Mouse (Mus musculus): ENCODE measurements around the gene Fndc5.

Fndc5 gene

DNA sequence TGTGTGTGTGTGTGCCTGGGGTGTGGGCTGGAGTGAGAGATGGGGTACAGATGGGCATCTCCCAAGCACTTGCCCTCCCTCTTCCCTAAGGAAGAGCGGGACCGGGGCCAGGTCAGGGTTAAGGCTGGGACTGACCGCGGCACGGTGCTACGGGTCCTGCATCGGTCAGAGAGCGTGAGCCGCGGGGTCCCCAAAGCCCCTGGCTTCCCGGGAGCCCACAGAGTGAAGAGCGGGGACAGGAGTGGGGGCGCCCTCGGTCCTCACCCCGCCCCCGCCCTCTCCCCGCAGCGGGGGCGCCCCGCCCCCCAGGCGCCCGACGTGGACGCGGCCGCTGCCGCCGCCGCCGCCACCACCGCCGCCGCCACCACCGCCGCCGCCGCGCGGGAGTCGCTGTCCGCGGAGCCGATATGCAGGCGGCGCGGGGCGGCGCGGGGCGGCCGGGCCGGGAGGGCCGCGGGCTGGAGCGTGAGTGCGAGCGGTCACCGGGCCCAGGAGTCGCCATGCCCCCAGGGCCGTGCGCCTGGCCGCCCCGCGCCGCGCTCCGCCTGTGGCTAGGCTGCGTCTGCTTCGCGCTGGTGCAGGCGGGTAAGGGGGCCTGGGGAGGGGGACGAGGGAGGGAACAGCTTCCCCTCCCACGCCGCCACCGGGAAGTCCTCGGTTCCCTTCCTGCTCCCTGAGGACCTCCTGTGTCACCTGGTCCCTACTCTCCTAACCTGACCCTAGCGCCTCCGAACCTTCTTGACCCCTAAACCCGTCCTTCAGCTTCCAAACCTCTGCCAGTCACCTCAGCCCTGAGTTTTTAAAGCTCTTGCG, at the start of gene Fndc5:
Fndc5 (plus strand) TSS at position 421 of the 813 bp plus-strand sequence.
- no peak for DNase-seq (ENCODE audit: low spot score in 2 of 2)

DNA sequence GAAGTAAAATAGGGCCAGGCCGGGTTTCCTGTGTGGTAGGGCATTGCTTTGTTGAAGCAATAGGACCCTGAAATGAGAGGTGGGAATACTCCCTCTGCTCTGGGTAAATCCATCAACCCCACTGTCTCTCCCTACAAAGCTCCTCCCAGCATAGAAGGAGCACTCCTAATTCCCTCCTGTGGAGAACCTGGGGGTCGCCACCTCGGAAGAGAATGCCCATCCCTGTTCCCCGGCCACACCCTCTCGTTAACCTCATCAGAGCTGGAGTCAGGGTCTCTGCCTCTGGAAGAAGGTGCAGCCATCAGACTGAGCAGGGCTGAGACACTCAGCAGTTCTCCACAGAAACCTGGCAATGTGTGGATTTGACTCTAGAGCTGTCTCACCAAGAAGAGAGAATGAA, 48.9 kb upstream of the Fndc5 start:
- no peak for DNase-seq (ENCODE audit: low spot score in 2 of 2)

GRCm38 (mm10) chr4:129095276-129095675, 41.5 kb upstream of the Fndc5 start:
- DNase-seq (ENCODE audit: low spot score in 2 of 2) = no peak

DNA sequence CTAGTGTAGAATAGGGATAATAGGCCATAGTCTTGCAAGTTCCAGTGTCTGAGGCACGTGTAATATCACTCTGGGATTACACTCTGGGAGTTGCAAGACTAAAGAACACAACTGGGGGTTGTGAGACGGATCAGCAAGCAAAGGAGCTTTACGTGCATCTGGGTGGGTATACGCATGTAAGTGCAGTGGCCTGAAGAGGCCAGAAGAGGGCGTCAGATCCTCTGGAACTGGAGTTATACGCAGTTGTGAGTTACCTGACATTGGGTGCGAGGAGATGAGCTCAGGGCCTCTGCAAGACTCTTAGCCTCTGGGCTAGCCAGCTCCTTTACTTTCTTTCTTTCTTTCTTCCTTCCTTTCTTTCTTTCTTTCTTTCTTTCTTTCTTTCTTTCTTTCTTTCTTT, 39.8 kb upstream of the Fndc5 start:
- DNase-seq (ENCODE audit: low spot score in 2 of 2) = no peak

- DNase-seq (ENCODE audit: low spot score in 2 of 2) = no peak
These were observed 34.5 kb upstream of the Fndc5 start for GRCm38 (mm10) chr4:129102133-129102829.

- no peak for DNase-seq (ENCODE audit: low spot score in 2 of 2)
These were observed 31.4 kb upstream of the Fndc5 start, which contains the start of gene Tmem54 for GRCm38 (mm10) chr4:129105356-129105755. Gene Tmem54 (plus strand): TSS chr4:129105548.

DNA sequence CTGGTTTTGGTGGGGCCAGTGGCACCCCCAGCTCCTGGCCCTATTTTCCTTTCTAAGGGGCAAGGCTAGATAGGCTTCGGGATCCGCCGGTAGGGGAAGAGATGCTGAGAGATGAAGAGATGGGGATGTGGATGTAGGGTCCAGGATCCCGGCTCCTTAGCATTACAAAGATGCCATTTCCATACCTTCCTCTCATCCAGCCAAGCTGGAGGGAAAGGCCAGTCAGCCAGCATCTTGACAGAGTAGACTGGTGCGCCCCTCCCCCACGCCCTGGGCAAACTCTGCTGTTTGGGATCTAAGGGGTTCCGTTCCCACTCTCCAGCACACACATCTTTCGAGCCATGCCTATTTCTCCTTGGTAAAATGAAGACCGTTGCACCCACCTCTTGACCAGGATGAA, 30.7 kb upstream of the Fndc5 start:
- no peak for DNase-seq (ENCODE audit: low spot score in 2 of 2)

- no peak for DNase-seq (ENCODE audit: low spot score in 2 of 2)
These were observed 29.4 kb upstream of the Fndc5 start for GRCm38 (mm10) chr4:129107348-129107899.

- no peak for DNase-seq (ENCODE audit: low spot score in 2 of 2)
These were observed 28.2 kb upstream of the Fndc5 start for GRCm38 (mm10) chr4:129108624-129109023.

- DNase-seq (ENCODE audit: low spot score in 2 of 2) = no peak
These were observed 26.0 kb upstream of the Fndc5 start for GRCm38 (mm10) chr4:129110804-129111203.

DNA sequence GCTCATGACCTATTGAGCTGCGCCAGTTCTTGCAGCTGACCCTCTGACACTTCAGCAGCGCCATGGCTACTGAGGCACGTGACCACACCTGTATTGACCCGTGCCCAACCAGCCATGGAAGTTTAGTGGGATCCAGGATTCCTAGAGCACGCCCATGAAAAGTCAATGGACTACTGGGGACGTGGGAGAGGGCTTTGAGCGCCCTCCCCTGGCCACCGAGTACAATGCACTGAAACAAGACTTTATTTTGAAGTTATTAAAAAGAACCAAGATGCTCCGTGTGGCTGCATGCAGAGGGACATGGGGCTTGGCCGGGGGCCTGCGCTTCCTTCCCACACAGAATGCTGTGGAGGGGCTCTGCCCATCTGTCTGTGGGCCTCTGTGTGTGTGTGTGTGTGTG, 25.4 kb upstream of the Fndc5 start:
- no peak for DNase-seq (ENCODE audit: low spot score in 2 of 2)

GRCm38 (mm10) chr4:129112231-129112630, 24.6 kb upstream of the Fndc5 start:
- DNase-seq (ENCODE audit: low spot score in 2 of 2) = no peak

DNA sequence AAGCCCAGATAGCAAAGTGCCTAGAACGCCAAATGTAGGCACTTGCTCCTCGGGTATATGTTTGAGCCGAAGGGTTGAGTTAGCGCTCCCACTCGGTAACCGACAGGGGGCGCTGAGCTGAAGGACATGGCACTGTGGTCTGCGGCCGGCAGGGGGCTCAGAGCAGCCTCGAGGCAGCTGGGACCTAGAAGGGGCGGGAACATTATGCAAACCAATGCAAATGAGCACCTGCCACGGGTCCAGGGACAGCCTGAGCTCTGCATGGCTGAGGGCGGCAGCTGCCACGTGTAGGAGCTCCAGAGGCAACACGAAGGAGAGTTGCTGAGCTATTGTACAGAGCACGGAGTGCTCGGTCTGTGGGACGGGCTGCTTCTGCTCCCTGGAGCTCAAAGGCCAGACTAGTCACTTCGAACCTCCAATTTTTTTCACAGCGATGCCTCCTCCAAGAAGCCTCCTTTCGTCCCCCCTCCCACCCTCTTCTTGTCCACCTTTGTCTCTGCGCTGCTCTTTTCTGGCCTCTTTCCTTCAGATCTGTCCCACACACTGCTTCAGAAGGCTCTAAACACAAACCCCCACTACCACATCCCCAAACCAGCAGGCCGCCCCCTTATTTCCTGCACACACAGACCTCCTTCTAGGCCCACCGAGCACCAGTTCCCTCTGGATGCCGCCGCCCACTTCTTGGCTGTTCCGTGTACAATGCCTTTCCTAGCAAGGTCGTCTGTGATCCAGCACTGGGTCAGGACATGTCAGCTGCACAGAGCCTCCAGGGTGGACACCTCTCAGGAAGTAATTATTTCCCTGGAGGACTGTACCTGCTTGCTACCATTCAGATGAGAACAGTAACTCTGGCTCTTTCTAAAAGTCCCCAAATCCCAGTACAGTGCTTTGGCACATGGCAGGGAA, 23.5 kb upstream of the Fndc5 start:
- DNase-seq (ENCODE audit: low spot score in 2 of 2) = peak; percentile 28 to 66

DNA sequence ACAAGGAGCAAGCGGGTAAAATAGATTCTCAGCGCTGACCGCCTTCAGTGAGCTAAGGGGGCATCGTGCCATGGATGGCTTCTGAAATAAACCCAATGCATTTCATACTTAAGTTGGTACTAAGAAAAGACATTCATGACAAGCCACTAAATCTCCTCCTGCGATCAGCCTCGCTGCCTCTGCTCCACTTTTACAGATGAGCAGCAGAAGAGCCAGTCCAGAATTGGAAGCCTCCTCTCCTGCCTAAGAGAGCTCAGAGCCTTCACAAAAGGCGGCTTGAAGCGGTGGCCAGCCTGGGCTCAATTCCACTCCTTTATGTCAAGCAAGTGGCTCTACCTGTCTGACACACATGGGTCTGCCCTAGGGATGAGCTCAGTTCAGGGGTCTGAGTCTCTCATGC, 20.1 kb upstream of the Fndc5 start:
- DNase-seq (ENCODE audit: low spot score in 2 of 2) = no peak

DNA sequence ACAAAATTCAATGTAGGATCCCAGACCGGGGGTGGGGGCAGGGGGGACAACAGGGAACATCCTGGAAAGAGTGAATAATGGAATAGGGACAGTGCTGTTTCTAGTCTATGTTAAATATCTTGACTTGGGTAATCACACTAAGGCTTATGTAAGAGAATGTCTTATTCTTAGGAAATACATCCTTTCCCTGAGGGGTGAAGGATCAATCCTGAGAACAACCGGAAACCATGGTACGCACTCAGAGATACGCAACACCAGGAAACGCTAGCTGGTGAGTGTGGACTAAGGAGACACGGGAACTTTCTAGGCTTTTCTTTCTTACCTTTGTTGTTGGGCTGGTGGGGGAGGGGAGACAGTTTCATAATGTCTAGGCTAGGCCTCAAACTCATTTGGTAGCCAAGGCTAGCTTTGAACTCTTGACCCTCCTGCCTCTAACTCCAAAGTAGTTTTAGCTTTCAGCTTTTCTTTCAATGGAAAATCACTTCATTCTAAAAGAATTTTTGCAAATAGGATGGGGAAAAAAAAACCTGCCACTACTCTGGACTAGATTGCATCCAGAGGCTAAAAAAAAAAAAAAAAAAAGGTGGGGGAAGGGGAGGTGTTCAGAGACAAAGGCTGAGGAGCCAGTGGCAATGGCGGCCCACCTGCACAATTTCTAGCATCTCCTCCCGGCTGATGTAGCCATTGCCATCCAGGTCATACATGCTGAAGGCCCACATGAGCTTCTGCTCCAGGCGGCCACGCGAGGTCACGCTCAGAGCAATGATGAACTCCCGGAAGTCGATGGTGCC, 18.9 kb upstream of the Fndc5 start:
- no peak for DNase-seq (ENCODE audit: low spot score in 2 of 2)

- no peak for DNase-seq (ENCODE audit: low spot score in 2 of 2)
These were observed 17.1 kb upstream of the Fndc5 start for GRCm38 (mm10) chr4:129119708-129120107.

DNA sequence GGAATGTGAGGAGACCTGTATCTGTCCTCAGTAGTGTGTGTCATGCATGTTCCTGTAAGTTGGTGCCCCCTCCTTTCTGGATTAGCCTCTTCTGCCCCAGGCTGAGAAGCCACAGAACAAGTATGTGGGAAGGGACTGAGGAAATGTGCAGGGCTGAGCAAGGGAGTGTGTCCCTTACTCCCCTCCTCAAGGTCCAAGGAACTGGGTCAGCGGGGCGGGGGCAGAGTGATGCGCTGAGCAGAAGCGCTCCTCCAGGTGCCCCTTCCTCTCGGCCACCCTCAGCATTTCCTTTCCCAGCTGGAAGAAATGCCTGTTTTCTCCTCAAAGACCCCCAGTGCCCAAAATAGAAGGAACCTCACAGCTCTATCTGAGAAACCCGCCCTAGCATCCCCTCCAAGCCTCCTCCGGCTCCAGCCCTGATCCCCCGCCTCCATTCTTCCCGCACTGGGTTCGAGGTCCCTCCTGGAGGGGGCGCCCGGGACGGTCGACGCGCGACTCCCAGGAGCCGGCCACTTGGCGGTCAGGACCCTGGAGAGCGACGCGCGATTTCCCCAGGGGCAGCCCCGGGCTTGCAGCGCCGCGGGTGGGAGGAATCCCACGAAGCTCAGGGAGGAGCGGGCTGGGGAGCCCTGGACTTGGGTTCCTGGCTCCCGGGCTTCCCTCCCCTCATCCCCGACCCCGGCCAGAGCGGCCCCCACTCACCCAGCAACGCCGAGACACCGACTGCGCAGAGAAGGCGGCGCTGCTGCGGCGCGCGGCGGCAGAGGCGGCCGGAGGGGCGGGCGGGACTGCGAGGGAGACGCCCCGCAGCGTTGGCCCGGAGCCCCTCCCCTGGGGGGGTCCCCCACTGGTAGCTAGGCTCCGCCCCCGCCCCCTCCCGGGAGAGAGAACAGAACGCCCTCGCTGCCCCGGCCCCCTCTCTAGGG, 16.0 kb upstream of the Fndc5 start:
- peak in 1 of 2 experiments; percentile 43 for DNase-seq (ENCODE audit: low spot score in 2 of 2)

GRCm38 (mm10) chr4:129121569-129122086, 15.2 kb upstream of the Fndc5 start, which contains the start of gene Hpca:
Gene Hpca (minus strand): TSS chr4:129122036.
- no peak for DNase-seq (ENCODE audit: low spot score in 2 of 2)

DNA sequence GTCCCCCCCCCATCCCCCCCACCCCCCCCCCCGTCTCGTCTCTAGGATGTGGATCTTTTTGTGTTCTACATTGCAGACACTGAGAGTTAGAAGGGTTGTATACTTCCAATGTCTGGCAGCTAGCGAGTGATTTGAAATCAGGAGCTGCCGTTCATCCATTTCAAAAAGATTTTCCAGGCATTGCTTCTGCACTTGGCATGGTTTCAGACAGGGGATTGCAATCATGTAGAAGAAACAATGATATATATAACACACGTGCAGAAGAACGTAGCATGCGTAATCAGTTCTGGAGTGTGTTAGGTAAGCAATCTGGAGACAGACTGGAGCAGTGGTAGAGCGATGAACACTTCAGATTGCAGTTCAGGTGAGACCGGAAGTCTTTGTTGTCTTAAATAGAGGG, 14.7 kb upstream of the Fndc5 start:
- DNase-seq (ENCODE audit: low spot score in 2 of 2) = no peak

DNA sequence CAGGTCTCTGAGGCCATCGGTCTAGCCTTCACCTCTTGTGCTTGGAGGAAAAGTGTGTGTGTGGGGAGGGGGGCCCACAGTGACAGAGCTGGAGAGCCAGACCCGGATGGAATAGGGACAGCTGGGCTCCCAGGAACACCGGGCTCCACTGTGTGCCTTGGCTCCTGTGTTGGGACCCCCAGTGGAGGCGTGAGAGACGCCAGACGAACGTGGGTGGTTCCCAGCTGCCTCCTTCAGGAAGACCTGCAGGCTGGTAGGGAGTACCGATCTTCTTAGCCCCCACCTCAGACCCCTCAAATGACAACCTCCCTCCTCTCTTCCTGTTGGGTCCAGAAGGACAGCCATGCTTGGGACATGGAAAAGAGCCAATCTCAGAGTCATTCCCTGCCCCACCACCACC, 14.1 kb upstream of the Fndc5 start:
- DNase-seq (ENCODE audit: low spot score in 2 of 2) = no peak
